Mouse (Mus musculus) inflammation-experienced regulatory T-cells, adult 16 weeks (primary cell): Measurements from ENCODE around the gene Myo18a. TPM values are rescaled to one million over a fixed set of nuclear protein-coding genes. Genes with fewer than 3 reads are reported as not detected.

Experiments used
- polyA plus RNA-seq: library from polyadenylated mRNA; unstranded; fragments of 100-300 nt; shearing (Covaris generic); gene quantifications from one replicate; pipeline ENCODE4 v1.2.1, GENCODE M21; 2017

The Myo18a gene
- polyA plus RNA-seq: 81.4 TPM

GRCm38 (mm10) chr11:77762783-77763672 lies at the start of gene Myo18a:
Gene Myo18a (plus strand): TSS chr11:77763246.

GRCm38 (mm10) chr11:77725183-77725582 lies 37.9 kb upstream of the Myo18a start, which contains the start of gene Cryba1:
Gene Cryba1 (minus strand): TSS chr11:77725283.

GRCm38 (mm10) chr11:77787707-77788106 lies 24.7 kb downstream of the Myo18a start, which contains the start of gene Gm10277:
Gene Gm10277 (minus strand): TSS chr11:77787747.

GRCm38 (mm10) chr11:77893787-77894718 lies 131.0 kb downstream of the Myo18a start, which contains the start of gene Pipox:
Gene Pipox (minus strand): TSS chr11:77894096.

Other genes with a start within 250 kb of the Myo18a start
- 0.72 TPM for gene Abhd15, start 248.1 kb upstream of the Myo18a start, polyA plus RNA-seq
- 24.0 TPM for gene Trp53i13, start 247.3 kb upstream of the Myo18a start, polyA plus RNA-seq
- gene Gm10392, start 244.0 kb upstream of the Myo18a start, polyA plus RNA-seq: not detected
- 6.8 TPM for gene Taok1, start 155.4 kb upstream of the Myo18a start, polyA plus RNA-seq
- 90.6 TPM for gene Nufip2, start 77.1 kb upstream of the Myo18a start, polyA plus RNA-seq
- gene Cryba1, start 38.0 kb upstream of the Myo18a start, polyA plus RNA-seq: 0.27 TPM
- 0.41 TPM for gene Gm10277, start 24.5 kb downstream of the Myo18a start, polyA plus RNA-seq
- gene Pipox, start 130.8 kb downstream of the Myo18a start, polyA plus RNA-seq: 1.8 TPM
- not detected for gene Sez6, start 167.6 kb downstream of the Myo18a start, polyA plus RNA-seq
- 29.9 TPM for gene Phf12, start 219.5 kb downstream of the Myo18a start, polyA plus RNA-seq